26 mouse cellular contexts compared by ENCODE assay signal in genomic region chr17:87082547-87082946, GRCm38 (mm10). TPM values are rescaled to one million over a fixed set of nuclear protein-coding genes. Genes with fewer than 3 reads are reported as not detected.
DNase-seq lines count a peak whose midpoint lies in the region; ATAC-seq lines count a peak whose summit lies in the region.
"Had no signal": no experiment of that assay in that cellular context is flagged by ENCODE, and none has a peak within 500 bp of the region (broad histone marks: within the 10 kb centered on the region; RNA-seq: fewer than 3 reads in every experiment).

No protein-coding gene starts in this region.

- no peaks in the 10 kb centered on the region for H3K36me3 ChIP-seq in heart, embryonic 10.5 days
- no peaks in the 10 kb centered on the region for H3K36me3 ChIP-seq in embryonic facial prominence, embryonic 14.5 days (ENCODE audit: control insufficient read depth, insufficient read depth, low read length)
- H3K36me3 ChIP-seq in hindbrain, embryonic 10.5 days, result no peaks in the 10 kb centered on the region
- H3K36me3 ChIP-seq: embryonic facial prominence, embryonic 15.5 days; forebrain, embryonic 10.5 days; forebrain, embryonic 12.5 days; G1E had no signal

- no peak overlapping the region for H3K4me3 ChIP-seq in heart, embryonic 10.5 days
- no peak overlapping the region for H3K4me3 ChIP-seq in embryonic facial prominence, embryonic 14.5 days (ENCODE audit: low read depth, low read length)
- H3K4me3 ChIP-seq in hindbrain, embryonic 10.5 days, result no peak overlapping the region
- H3K4me3 ChIP-seq: embryonic facial prominence, embryonic 15.5 days; erythroblast, embryonic 14.5 days; forebrain, embryonic 10.5 days; forebrain, embryonic 12.5 days had no signal

- ATAC-seq in embryonic facial prominence, embryonic 14.5 days (ENCODE audit: low read depth), result no peak
- ATAC-seq in megakaryocyte progenitor cell, adult 5-6 weeks (replicated peaks; ENCODE audit: poor library complexity), result peak; percentile 34; the same call in 1 of the 2 replicates
- ATAC-seq: activated CD4-positive, CD25-positive, alpha-beta regulatory T cell, adult 4 months; CD4-positive, CD25-positive, alpha-beta regulatory T cell, adult 4 months; forebrain, embryonic 14.5 days; forebrain, embryonic 16.5 days; Patski had no signal

- no peak overlapping the region for H3K9ac ChIP-seq in embryonic facial prominence, embryonic 14.5 days (ENCODE audit: low read depth, low read length)
- H3K9ac ChIP-seq: embryonic facial prominence, embryonic 15.5 days; forebrain, embryonic 12.5 days had no signal

- DNase-seq in adrenal gland, adult 2 months, result peak; percentile 0
- no peak for DNase-seq in adrenal gland, postnatal 36 days
- peak; percentile 55 for DNase-seq in heart, embryonic 10.5 days (ENCODE audit: low spot score)
- no peak for DNase-seq in heart, postnatal 4 days
- DNase-seq in embryonic facial prominence, embryonic 14.5 days (ENCODE audit: low spot score), result peak; percentile 63
- no peak for DNase-seq in hindbrain, embryonic 10.5 days (ENCODE audit: low spot score)
- DNase-seq: adrenal gland, postnatal 10 days; adrenal gland, postnatal 25 days; B cell, adult 2 months; cerebellum, adult 11-12 months; cerebellum, adult 2 months; cerebellum, adult 9-10 months; cerebellum, postnatal 10 days; cerebellum, postnatal 25 days had no signal

- no peaks in the 10 kb centered on the region for H3K9me3 ChIP-seq in heart, embryonic 10.5 days
- no peaks in the 10 kb centered on the region for H3K9me3 ChIP-seq in embryonic facial prominence, embryonic 14.5 days (ENCODE audit: control insufficient read depth, low read length)
- no peaks in the 10 kb centered on the region for H3K9me3 ChIP-seq in hindbrain, embryonic 10.5 days
- H3K9me3 ChIP-seq: embryonic facial prominence, embryonic 15.5 days; forebrain, embryonic 10.5 days; forebrain, embryonic 12.5 days; G1E had no signal

- H3K4me2 ChIP-seq in embryonic facial prominence, embryonic 14.5 days (ENCODE audit: low read depth, low read length), result no peak overlapping the region
- H3K4me2 ChIP-seq: embryonic facial prominence, embryonic 15.5 days; forebrain, embryonic 12.5 days had no signal

- H3K27me3 ChIP-seq in heart, embryonic 10.5 days (ENCODE audit: insufficient read depth, poor library complexity, severe bottlenecking), result no peaks in the 10 kb centered on the region
- no peaks in the 10 kb centered on the region for H3K27me3 ChIP-seq in embryonic facial prominence, embryonic 14.5 days (replicated peaks; ENCODE audit: control insufficient read depth, insufficient read depth, low read length)
- no peaks in the 10 kb centered on the region for H3K27me3 ChIP-seq in hindbrain, embryonic 10.5 days (ENCODE audit: insufficient read depth, poor library complexity, severe bottlenecking)
- H3K27me3 ChIP-seq: CH12.LX; embryonic facial prominence, embryonic 15.5 days; forebrain, embryonic 12.5 days; Patski had no signal

- 87% methylated on average over 4 of the region's 4 CpGs for WGBS in heart, embryonic 10.5 days
- WGBS in embryonic facial prominence, embryonic 14.5 days, result 74% methylated on average over 4 of the region's 4 CpGs
- WGBS in hindbrain, embryonic 10.5 days, result 85% methylated on average over 4 of the region's 4 CpGs

- H3K27ac ChIP-seq in heart, embryonic 10.5 days, result no peak overlapping the region
- H3K27ac ChIP-seq in embryonic facial prominence, embryonic 14.5 days (replicated peaks; ENCODE audit: low read depth, low read length), result no peak overlapping the region
- H3K27ac ChIP-seq in hindbrain, embryonic 10.5 days, result no peak overlapping the region
- H3K27ac ChIP-seq: embryonic facial prominence, embryonic 15.5 days; forebrain, embryonic 10.5 days; forebrain, embryonic 12.5 days had no signal

- no peaks in the 10 kb centered on the region for H3K4me1 ChIP-seq in heart, embryonic 10.5 days
- H3K4me1 ChIP-seq in embryonic facial prominence, embryonic 14.5 days (ENCODE audit: control insufficient read depth, insufficient read depth, low read length), result no peaks in the 10 kb centered on the region
- no peaks in the 10 kb centered on the region for H3K4me1 ChIP-seq in hindbrain, embryonic 10.5 days (replicated peaks)
- H3K4me1 ChIP-seq: embryonic facial prominence, embryonic 15.5 days; forebrain, embryonic 10.5 days; forebrain, embryonic 12.5 days had no signal

RNA-seq across cellular contexts. Expression of gene Socs5, which starts 24.9 kb away (rescaled TPM):
- total RNA-seq in adrenal gland, adult 2 months (2021), result 10 to 100 TPM; 60.2 to 96.4 TPM
- 63.5 and 68.3 TPM in 2 replicates for polyA plus RNA-seq in adrenal gland, adult 2 months (2012; rRNA removed)
- total RNA-seq in adrenal gland, postnatal 36 days (2021), result 10 to 100 TPM; 75.7 to 80.5 TPM
- polyA plus RNA-seq in heart, embryonic 10.5 days (2016; fragmentation: Nextera tagmentation; extraction: Ambion mirVana), result 9.4 and 11.0 TPM in 2 replicates
- 10 to 100 TPM; 25.8 to 26.7 TPM for total RNA-seq in heart, postnatal 4 days (2021)
- polyA plus RNA-seq in embryonic facial prominence, embryonic 14.5 days (2014; fragmentation: Nextera tagmentation; extraction: Ambion mirVana), result 24.1 and 28.2 TPM in 2 replicates
- 4.4 and 5.1 TPM in 2 replicates for total RNA-seq in megakaryocyte progenitor cell, adult 5-6 weeks (2015)
- total RNA-seq in megakaryocyte progenitor cell, adult 5-6 weeks (2017), result 4.2 and 5.5 TPM in 2 replicates
- polyA plus RNA-seq in hindbrain, embryonic 10.5 days (2016; fragmentation: Nextera tagmentation; extraction: Ambion mirVana), result 7.5 and 8.8 TPM in 2 replicates

RNA-seq across cellular contexts. Expression of gene Cript, which starts 57.2 kb away (rescaled TPM):
- total RNA-seq in adrenal gland, adult 2 months (2021), result 10 to 100 TPM; 62.2 to 72.8 TPM
- 1.9 and 2.2 TPM in 2 replicates for polyA plus RNA-seq in adrenal gland, adult 2 months (2012; rRNA removed)
- 10 to 100 TPM; 64.3 to 69.0 TPM for total RNA-seq in adrenal gland, postnatal 36 days (2021)
- polyA plus RNA-seq in heart, embryonic 10.5 days (2016; fragmentation: Nextera tagmentation; extraction: Ambion mirVana), result 113 and 115 TPM in 2 replicates
- total RNA-seq in heart, postnatal 4 days (2021), result 10 to 100 TPM; 46.6 to 48.8 TPM
- polyA plus RNA-seq in embryonic facial prominence, embryonic 14.5 days (2014; fragmentation: Nextera tagmentation; extraction: Ambion mirVana), result 111 and 118 TPM in 2 replicates
- total RNA-seq in megakaryocyte progenitor cell, adult 5-6 weeks (2015), result 88.1 and 94.9 TPM in 2 replicates
- total RNA-seq in megakaryocyte progenitor cell, adult 5-6 weeks (2017), result 50.2 and 60.3 TPM in 2 replicates
- polyA plus RNA-seq in hindbrain, embryonic 10.5 days (2016; fragmentation: Nextera tagmentation; extraction: Ambion mirVana), result 160 and 195 TPM in 2 replicates

RNA-seq across cellular contexts. Expression of gene Pigf, which starts 57.3 kb away (rescaled TPM):
- total RNA-seq in adrenal gland, adult 2 months (2021), result 10 to 100 TPM; 11.6 to 18.8 TPM
- 0.58 and 1.6 TPM in 2 replicates for polyA plus RNA-seq in adrenal gland, adult 2 months (2012; rRNA removed)
- total RNA-seq in adrenal gland, postnatal 36 days (2021), result 10 to 100 TPM; 14.5 to 15.9 TPM
- polyA plus RNA-seq in heart, embryonic 10.5 days (2016; fragmentation: Nextera tagmentation; extraction: Ambion mirVana), result 25.5 and 32.2 TPM in 2 replicates
- 1 to 10 TPM; 5.5 to 6.8 TPM for total RNA-seq in heart, postnatal 4 days (2021)
- polyA plus RNA-seq in embryonic facial prominence, embryonic 14.5 days (2014; fragmentation: Nextera tagmentation; extraction: Ambion mirVana), result 25.3 and 26.0 TPM in 2 replicates
- total RNA-seq in megakaryocyte progenitor cell, adult 5-6 weeks (2015), result 15.1 and 15.5 TPM in 2 replicates
- total RNA-seq in megakaryocyte progenitor cell, adult 5-6 weeks (2017), result 20.8 TPM in 2 replicates
- 43.4 and 50.4 TPM in 2 replicates for polyA plus RNA-seq in hindbrain, embryonic 10.5 days (2016; fragmentation: Nextera tagmentation; extraction: Ambion mirVana)

Comparison
In these comparisons a context has a peak if more than half of its experiments do, and no peak if none do; other contexts are left out.
1. DNase-seq: peak in adrenal gland, adult 2 months (single experiment), heart, embryonic 10.5 days (single experiment) and embryonic facial prominence, embryonic 14.5 days (single experiment); none in adrenal gland, postnatal 36 days (0 of 2), heart, postnatal 4 days (single experiment) and hindbrain, embryonic 10.5 days (single experiment).
2. RNA of gene Socs5, which starts 24.9 kb away (total RNA-seq): 60.2 to 96.4 TPM in adrenal gland, adult 2 months, 75.7 to 80.5 TPM in adrenal gland, postnatal 36 days and 25.8 to 26.7 TPM in heart, postnatal 4 days; 4.2 to 5.5 TPM in megakaryocyte progenitor cell, adult 5-6 weeks; every median in the first group is over 4 times any median in the second.